Mouse (Mus musculus) embryonic fibroblast, embryonic 13.5 days (primary cell): ENCODE measurements around the gene Sphk2.

Experiments
- CTCF ChIP-seq: IDR thresholded peaks from 2 replicates; pipeline ENCODE4 v1.5.1; 2011; ENCODE audit warnings: mild to moderate bottlenecking, control low read depth, low read length, moderate library complexity, borderline replicate concordance; ENCODE audit not compliant: insufficient read depth
- POLR2A ChIP-seq: IDR thresholded peaks from 2 replicates; pipeline ENCODE4 v1.6.1; 2011; ENCODE audit warnings: low read depth, mild to moderate bottlenecking, control low read depth, low read length, moderate library complexity

GRCm38 (mm10) chr7:45708221-45708761 is 9.5 kb downstream of the Sphk2 start:
- no peak for TF ChIP-seq CTCF
- no peak for TF ChIP-seq POLR2A
